Mouse (Mus musculus) spleen, postnatal 36 days (tissue): Measurements from ENCODE around the gene Nfatc4.
A peak's percentile ranks its signal among the peaks of the same experiment; 100 is the strongest.

Experiments used
- DNase-seq, 2 experiments: peaks; one replicate each; pipeline ENCODE4 v3.0.0; 2022; ENCODE audit warnings: low spot score in 2 of 2, mixed read lengths in 1 of 2

Gene Nfatc4

DNA sequence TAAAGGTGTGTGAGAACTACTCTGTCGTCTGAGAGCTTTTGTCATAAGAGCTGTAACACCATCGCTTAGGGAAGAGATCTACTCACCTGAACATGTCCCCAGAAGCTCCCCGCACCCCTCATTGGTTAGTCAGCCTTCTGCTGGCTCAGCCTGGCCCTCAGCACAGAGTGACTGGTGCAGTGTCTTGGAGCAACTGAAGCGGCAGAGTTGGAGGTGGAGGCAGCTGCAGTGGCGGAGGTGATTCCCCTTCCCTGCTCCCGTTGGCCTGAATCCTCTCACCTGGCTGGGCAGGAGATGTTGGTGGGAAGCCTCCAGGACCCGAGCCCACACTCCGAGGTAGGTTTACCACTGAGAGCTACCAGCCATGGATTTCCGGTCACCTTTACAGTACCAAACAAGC is 2.4 kb upstream of the Nfatc4 start:
- no peak for DNase-seq

DNA sequence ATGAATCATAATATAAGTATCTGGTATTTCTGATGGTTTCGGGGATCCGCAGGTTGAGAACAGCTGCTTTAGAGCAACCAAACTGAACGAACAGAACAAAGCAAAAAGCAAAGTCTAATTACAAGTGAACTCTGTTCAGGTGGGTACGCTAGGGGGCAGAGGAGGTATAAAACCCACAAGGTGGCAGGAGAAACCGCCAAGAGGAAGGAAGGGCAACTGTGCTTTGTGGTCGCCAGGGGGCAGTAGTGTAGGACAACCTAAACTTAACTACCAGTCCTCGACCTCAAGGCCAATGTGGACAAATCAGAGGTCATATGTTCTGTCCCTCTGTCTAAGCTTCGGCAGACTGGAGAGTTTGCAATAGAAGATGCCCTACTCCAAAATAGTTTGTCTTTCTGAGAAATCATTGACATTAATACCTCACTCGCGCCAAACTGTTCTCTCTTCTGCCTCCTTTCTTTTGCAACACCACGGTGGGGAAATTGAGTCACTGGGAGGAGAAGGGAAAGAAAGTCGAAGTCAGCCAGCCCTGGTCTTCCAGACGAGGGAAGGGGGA is 431 bp upstream of the Nfatc4 start:
- DNase-seq = peak; percentile 67 to 70

DNA sequence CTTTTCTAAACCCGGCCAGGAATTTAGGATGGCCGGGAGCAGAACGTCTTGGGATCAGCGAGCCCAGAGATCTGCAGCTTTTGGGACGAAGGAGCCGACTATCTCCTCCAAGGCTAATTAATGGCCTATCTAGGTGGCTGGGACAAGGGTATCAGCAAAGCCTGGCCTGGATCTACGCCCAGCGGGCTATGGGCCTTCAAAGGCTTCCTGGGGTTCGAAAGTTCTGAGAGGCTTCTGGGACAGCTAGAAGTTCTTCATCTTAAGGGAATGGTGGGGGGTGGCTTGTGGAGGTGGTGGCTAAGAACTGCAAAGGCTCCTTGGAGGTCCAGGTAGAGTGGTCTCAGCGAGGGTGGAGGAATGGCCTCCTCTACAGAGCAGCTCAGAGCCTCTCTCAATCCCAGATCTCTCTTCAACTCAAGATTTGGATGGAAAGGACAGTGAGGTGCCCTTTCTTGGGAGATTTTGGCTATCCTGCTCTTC is 1.1 kb downstream of the Nfatc4 start:
- peak in 1 of 2 experiments; percentile 0 for DNase-seq

DNA sequence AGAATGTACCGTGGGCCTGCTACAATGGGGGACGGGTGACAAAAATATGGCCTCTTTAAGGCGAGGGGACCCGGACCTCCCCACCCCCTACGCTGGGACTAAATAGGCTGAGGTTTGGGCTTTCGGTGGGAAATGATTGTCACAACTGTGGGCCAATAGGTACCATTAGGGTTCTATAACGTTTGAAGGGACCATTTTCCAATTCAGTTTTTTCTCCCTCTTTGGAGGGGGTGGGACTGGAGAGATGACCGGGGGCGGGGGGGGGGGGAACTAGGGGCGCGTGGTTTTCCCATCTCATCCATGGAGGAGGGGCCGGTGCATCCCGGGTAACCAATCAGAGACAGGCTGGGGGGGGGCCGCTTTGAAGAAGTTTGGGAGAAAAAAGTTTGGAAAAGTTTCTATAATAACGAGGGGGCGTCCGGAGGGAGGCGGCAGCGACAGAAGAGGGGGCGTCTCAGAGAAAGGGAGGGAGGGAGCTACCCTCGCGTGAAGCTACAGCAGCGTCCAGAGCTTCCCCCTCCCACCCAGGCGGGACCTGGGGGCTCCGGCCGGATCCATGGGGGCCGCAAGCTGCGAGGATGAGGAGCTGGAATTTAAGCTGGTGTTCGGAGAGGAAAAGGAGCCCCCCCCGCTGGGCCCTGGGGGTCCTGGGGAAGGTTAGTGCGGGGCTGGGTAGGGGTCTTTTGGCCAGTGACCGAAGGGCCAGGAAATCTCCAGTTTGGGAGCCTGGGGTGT is 1.7 kb downstream of the Nfatc4 start:
- peak in 1 of 2 experiments; percentile 0 for DNase-seq

DNA sequence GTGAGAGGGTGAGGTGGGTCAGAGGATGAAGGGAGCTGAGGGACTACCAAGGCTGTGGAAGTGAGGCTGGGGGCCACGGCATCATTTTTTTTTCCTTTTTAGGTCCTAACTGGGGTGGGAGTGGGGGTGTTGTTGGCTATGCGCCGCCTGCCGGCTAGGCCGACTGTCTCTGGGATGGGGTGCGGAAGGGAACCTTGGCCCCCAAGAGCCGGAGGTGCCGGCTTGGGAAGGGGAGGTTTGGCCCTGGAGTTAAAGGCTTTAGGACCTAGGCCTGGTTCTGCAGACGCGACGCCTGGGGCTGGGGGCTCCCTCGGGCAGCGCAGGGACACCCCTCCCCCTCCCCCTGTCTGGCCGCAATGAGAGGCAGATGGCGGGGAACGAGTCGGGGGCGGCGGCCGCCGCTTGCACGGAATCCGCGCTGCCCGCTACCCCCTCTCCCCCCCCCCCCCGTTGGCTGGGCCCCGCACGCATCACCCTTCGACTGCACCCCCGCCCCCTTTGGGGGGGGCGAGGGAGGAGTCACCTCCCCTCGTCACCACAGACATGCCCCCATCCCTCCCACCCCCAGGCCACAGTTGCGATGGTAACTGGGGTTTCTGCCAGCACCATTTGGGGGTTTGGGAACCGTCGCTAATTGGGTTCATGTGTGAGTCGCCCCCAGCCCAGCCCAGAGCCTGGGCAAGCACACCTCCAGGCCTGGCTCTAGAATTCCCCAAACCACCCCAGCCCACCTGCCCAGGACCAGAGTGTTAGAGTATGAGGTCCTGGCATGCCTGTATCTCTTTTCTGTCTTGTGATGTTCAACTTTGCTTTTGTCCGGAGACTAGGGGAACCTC is 2.5 kb downstream of the Nfatc4 start:
- no peak for DNase-seq

DNA sequence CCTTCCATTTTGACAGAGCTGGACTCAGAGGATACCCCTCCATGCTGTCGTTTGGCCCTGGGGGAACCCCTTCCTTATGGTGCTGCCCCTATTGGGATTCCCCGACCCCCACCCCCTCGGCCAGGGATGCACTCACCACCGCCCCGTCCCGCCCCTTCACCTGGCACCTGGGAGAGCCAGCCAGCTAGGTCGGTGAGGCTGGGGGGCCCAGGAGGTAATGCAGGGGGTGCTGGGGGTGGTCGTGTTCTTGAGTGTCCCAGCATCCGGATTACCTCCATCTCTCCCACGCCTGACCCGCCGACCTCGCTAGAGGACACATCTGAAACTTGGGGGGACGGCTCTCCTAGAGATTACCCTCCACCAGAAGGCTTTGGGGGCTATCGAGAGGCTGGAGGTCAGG is 3.2 kb downstream of the Nfatc4 start:
- no peak for DNase-seq

DNA sequence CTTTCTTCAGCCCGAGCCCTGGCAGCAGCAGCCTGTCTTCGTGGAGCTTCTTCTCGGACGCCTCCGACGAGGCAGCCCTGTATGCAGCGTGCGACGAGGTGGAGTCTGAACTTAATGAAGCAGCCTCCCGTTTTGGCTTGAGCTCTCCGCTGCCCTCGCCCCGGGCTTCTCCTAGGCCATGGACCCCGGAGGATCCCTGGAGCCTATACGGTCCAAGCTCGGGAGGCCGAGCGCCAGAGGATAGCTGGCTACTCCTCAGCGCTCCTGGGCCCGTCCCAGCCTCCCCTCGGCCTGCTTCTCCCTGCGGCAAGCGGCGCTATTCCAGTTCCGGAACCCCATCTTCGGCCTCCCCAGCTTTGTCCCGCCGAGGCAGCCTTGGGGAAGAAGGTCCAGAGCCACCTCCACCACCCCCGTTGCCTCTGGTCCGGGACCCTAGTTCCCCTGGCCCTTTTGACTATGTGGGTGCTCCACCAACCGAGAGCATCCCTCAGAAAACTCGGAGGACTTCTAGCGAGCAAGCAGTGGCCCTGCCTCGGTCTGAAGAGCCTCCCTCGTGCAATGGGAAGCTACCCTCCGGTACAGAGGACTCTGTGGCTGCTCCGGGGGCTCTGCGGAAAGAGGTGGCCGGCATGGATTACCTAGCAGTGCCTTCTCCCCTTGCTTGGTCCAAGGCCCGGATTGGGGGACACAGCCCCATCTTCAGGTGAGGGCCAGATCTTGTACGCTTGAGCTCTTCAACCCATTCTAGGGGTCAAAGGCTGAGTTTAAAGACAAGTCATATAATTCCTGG is 3.8 kb downstream of the Nfatc4 start:
- no peak for DNase-seq

DNA sequence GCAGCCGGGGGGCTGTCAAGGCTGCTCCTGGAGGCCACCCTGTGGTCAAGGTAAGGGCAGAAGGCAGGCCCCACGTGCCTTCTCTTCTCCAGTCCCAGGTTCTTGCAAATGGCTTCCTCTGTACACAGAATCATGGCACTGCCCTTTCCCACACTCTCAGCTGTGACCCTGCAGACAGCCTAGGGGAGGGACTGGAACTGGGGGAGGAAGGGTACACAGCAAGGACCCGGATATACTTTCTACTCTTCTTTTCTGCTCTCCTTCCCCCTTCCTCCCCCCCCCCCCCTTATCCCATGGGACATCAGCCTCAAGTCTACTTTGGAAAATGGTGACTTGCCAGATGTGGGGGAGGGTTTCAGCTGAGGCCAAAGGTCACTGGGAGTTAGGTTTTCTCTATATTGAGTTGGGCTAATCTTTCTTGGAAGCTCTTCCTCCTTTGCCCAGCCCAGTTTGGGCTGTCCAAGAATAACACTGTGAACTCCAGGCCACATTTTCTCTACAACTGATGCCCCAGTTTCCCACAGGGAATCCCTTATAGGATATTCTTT is 5.8 kb downstream of the Nfatc4 start:
- DNase-seq = no peak

DNA sequence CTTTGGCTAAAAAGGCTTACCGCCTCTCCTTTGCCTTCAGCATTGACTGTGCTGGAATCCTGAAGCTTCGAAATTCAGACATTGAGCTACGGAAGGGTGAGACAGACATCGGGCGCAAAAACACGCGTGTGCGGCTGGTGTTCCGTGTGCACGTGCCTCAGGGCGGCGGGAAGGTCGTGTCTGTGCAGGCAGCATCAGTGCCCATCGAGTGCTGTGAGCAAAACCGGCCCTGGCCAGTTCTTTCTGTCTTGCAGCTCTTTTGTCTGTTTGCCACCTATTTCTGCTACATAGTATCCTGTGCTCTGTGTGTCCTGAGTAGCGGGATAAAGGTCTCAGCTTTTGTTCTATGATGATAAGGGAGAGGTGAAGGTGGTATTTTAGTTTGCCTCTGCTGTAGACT is 6.9 kb downstream of the Nfatc4 start:
- no peak for DNase-seq

DNA sequence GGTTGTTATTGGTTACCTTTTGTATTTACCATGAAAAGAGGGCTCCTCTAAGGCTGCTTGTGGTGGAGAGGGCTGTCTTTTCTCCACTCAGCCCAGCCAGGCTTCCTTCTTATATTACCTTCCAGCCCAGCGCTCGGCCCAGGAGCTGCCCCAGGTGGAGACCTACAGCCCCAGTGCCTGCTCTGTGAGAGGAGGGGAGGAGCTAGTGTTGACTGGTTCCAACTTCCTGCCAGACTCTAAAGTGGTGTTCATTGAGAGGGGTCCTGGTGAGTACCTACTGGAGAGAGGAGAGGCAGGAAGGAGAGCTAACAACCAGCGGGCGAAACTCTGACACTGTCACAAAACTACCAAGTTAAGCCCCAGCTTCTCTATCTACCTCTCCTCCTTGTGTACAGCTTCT is 7.4 kb downstream of the Nfatc4 start:
- no peak for DNase-seq

DNA sequence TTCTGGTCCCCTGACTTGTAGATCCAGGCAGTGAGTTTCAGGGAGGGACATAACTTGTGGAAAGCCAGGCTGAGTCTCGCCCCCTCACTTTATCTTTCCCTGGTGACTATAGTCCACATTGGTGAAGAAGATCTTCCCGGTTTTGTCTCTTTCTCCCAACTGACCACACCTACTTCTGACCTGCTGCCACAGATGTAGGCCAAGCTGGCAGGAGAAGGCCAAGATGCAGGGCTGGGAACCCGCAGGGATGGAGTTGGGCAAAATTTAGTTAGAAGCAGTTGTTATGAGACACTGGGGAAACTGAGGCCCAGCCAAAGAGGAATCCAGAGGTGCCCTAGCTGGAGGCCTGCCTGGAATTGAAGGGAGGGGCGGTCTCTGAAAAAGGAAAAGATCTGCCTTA is 10.2 kb downstream of the Nfatc4 start:
- no peak for DNase-seq

DNA sequence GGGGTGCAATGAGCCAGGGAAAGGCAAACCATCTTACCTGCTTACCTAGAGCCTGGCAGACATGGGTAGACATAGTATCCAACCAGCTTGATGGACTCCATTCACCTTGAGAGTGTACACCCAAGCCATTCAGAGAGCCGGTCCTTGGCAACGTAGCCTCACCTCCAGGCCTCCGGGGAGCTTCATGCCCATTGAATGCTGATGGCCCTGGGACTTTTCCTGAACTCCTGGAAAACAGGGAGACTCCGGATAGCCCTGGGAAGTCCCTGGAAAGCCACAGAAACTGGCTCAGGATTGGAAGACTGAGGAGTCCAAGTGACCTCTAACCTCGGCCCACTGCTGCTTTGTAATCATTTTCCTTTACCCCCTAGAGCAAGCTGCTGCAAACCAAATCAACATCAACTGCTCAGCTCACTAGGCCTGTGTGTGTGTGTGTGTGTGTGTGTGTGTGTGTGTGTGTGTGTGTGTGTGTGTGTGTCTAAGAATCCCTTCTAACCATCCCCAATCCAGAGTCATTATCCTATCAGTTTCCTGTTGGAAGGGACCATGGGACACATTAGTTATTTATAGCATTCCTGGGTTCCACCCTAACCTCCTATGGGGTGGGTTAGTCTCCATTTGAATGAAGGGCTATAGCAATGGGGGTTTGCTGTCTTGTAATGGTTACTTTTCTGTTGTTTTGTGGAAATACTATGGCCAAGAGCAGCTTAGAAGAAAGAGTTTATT is 12.0 kb downstream of the Nfatc4 start:
- no peak for DNase-seq

DNA sequence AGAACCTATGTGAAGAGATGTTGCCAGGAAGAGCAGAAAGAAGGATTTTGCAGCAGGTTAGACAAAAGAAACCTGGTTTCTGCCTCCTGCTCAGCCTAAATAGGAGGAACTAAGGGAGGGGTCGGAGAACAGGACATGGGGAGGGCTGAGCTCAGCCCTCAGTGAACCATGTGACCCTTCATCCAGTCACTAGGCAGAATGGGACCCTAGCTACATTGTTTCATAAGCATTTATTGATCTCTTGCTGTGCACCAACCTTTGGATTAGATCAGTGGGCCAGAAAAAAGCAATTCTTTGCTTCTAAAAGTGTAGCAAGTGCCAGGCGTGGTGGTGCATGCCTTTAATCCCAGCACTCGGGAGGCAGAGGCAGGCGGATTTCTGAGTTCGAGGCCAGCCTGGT is 15.4 kb downstream of the Nfatc4 start:
- DNase-seq = no peak

DNA sequence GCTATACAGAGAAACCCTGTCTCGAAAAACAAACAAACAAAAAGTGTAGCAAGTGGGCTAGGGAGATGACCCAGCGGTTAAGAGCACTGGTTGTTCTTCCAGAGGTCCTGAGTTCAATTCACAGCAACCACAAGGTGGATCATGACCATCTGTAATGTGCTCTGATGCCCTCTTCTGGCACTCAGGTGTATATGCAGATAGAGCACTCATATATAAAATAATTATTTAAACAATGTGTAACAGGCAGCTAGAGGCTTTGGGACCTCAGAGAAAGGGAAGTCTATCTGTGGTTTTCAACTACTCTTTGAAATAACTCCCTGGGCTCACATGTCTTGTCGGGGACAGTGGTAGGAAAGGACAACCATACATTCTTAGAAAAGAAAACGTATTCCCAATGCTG is 15.8 kb downstream of the Nfatc4 start:
- no peak for DNase-seq

DNA sequence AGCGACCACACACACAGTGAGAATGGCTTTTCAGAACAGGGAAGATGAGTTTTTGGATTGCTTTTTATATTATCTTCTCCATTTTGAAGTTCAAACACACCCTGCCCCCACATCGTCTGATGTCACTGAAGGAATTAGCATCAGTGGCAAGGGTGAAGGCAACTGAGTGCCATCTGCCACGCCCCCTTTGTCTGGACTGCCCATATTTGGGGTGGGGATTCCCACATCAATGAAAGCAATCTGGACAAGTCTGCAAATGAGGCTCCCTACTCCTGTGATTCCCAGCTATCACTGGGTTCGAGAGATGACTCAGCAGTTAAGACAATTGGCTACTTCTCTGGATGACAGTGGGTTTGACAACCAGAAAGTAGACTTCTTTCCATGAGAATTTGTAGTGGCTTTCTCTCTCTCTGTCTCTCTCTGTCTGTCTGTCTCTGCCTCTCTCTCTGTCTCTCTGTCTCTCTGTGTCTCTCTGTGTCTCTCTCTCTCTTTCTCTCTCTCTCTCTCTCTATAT is 18.0 kb downstream of the Nfatc4 start:
- no peak for DNase-seq

DNA sequence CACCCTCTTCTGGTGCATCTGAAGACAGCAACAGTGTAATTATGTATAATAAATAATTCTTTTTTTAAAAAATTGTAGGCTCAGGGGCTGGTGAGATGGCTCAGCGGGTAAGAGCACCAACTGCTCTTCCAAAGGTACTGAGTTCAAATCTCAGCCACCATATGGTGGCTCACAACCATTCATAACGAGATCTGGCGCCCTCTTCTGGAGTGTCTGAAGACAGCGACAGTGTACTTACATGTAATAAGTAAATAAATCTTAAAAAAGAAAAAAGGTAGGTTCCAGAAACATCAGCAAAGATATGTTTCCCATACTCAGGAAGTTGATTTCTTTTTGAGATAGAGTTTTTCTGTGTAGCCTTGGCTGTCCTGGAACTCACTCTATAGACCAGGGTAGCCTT is 19.9 kb downstream of the Nfatc4 start:
- no peak for DNase-seq

DNA sequence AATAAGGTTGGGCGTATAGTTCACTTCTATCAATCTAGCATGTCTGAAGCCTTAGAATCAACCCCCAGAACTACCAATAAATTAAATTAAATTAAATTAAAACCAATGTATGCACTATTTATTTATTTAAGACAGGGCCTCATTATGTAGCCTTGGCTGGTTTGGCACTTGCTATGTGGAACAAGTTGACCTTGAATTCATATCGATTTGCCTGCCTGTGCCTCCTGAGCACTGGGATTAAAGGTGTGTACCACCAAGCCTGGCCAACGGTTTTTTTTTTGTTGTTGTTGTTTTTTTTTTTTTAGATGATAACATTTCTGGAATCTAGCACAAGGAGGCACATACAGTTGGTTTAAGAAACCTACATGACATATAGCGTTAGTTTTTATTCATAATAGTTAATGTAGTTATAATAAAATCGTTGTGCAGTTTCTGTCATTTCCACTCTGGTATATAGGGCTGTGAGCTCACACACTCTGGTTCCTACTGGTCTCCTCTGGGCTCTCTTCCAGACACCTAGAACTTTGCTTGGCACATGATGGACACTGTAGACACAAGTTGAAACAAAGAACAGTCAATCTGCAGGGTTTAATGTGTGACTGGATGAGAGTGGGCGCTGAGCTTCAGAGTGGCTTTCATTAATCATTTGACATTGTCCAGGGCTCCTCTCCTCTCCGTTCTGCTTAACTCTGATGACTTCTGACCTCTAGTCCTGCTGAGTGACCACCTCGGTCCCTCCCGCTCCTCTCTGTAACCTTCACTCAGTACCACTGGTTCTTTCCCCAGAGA is 22.8 kb downstream of the Nfatc4 start:
- DNase-seq = no peak

DNA sequence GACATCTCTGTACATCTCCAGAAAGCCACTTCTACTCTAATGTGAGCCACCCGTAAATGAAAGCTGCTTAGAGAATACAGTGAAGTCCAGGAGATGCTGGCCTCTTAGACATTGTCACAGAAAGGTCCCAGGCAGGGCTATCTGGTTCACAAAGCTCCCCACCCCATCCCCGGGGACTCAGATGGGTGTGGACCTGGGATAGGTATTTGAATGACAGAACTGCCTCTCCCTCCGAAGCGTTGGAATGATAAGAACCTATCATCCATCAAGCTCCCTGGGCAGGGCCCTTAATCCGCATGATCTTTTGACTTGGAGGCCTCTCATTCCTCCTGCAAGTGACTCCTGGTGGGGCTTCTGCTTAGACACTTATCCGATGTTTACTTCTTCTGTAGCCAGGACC is 27.9 kb downstream of the Nfatc4 start:
- no peak for DNase-seq

DNA sequence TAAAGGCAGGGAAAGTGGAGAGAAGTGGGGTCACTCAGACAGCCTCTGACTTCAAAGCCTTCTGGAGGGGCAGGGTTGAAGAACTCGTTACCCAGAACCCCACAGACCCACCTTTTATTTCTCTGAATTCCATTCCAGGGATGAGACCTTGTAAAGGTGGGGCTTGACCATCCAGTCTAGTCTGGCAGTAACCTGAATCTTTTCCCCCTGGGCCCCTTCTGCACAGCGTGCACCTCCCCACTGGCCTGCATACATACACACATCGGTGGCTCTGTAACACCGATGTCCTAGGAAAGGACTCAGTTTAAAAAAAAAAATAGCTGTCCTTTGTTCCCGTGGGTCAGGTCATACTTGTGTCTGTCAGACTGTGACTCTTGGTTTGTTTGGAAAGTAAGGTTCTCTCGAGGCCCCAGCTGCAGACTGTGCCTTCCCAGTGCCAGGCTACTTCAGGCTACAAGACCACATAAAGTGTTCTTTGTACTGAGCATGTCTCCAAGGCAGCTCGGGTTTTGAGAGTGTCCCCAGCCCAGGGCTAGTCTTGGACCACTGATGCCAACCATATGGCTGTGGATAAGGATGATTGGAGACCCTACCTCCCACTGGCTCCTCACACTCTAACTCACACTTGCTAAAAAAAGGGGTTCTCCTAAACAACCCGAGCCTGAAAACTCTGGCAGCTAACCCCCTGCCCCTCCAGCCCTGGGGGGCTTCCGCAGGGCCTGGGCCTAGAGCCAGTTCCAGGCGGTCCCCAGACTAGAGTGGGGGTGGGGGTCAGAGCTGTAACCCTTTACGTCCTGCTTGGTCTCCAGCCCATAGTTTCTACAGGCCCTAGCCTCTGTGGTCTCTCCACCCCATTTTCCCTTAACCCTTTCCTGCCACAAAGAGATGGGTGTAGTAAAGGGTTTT is 30.0 kb downstream of the Nfatc4 start:
- no peak for DNase-seq
